Mouse (Mus musculus) left cerebral cortex, postnatal 25 days (tissue): ENCODE data around the gene Fgfr2. TPM values are rescaled to one million over a fixed set of nuclear protein-coding genes. Genes with fewer than 3 reads are reported as not detected.
A peak's percentile ranks its signal among the peaks of the same experiment; 100 is the strongest.

Source experiments
- DNase-seq, 2 experiments: peaks; one replicate each; pipeline ENCODE4 v3.0.0; 2022; ENCODE audit warnings: low spot score in 2 of 2, mixed read lengths in 1 of 2
- intact Hi-C: fragments of 180-260 bp; cut with DNase I; formaldehyde crosslinking; loops from one replicate; pipeline ENCODE4 v1.15.1; 2025
- total RNA-seq, 2 experiments: library from RNA; stranded (reverse); gene quantifications; 2 replicates each; pipeline ENCODE4 v1.2.3; 2021

Gene Fgfr2
- total RNA-seq, 2 experiments from 2014 or later = 37.1 to 42.0 TPM

DNA sequence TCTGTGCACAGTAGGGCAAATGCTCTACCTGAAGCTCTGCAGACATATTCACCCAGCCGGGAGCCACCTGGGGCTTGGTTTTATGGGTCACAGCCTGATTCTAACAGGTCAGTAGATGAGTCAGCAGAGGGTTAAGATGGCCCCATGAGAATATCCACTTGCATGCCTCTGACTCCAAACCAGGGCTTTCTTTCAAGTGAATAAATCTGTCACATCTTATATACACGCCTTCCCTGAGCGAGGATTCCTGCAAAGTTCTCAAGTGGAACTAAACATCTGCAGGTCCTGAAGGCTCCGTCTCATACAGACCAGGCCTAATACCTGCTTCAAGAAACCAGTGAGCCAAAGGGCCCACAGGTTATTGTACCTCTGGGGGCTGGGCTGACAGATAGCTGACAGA is 2872.2 kb downstream of the Fgfr2 start:
- intact Hi-C loops = no loop called here
- DNase-seq = no peak

DNA sequence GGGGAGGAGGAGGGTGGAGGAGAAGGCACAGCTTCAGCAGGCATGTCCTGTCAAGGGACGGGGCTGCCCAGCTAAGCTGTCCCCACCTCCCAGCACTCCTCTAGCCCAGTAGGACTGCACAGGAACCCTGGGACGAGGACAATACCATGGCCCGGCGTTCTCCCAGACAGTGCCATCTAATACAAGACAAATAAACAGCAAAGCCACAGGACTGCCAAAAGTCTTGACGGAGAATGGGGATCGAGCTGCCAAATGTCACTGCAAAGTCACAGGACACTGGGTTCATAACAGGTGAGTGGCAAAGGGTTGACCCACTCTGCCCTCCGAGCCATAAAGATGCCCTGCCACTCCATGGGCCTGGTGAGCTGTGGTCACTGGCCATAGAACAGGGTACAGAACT is 2874.7 kb downstream of the Fgfr2 start:
- intact Hi-C loops = no loop called here
- DNase-seq = no peak

DNA sequence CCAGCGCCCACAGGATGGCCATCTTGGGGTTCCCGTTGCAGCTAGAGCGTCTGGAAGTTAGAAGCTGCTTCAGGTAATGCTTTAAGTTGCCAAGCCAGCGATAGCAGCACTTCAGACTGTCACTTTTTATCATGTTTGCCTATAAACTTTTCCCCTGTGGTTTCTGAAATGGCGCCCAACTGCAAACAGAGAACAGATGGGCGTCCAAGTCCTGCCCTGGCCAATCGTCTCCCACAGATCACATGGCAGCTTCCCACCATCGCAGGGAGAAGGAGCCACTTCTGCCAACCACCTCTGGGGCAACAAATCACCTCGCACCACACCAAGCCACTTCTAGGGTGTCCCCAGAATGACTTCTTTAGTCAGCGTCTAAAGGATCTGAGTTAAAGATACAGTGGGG is 2875.3 kb downstream of the Fgfr2 start:
- no peak for DNase-seq
- intact Hi-C loops = no loop called here

DNA sequence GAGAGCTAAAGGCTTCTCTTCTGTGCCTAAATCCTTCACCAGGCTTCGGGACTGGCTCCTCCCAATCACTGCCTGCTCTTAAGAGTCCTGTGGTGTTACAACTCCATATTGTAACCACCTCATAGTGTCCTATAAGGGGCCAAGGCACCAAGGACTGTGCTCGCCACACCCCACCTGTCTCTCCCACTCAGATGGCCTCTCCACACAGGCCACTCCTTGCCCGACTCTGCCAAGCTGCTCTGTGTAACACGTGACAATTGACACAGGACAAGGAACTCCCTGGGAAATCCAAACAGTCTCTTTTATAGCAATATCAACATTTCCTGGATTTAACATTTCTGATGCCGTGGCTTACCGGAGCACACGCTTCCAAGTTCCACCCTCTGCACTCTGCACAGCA is 2876.7 kb downstream of the Fgfr2 start:
- intact Hi-C loops = no loop called here
- DNase-seq = no peak

DNA sequence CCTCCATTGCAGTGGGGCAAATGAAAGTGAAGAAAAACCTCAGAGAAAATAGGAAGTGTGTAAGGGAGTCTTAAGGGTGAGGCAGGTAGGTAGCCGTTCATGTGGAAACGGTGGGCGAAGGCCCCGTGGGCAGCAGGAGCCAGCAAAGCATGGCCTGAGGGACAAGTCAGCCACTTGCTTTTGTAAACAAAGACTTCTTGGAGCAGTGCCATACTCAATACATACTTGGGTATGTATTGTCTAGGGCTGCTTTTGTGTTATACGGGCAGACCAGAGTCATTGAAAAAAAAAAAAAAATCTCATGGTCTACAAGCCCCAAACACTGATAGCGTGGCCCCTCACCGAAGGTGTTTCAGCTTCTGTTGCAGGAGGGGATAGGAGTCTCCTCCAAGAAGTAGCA is 2878.6 kb downstream of the Fgfr2 start:
- intact Hi-C loops = no loop called here
- DNase-seq = no peak

DNA sequence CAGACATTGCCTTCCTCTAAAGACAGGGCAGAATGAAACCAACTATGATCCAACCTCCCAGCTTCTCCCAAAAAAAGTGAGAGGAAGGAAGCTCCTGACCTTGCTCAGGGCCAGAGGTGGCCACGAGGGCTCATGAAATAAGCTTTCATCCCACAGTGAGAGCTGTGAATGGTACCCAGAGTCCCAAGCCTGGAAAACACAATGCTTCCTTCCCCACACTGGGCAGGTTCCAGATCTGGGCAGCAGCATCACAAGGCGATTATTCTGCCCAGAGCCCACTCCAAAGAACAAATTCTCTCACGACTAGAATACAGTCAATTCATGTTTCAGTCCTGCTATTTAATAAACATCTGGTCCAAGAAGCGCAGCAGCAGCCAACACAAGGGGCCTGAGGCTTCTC is 2879.3 kb downstream of the Fgfr2 start:
- intact Hi-C loops = no loop called here
- DNase-seq = peak in 1 of 2 experiments; percentile 15

DNA sequence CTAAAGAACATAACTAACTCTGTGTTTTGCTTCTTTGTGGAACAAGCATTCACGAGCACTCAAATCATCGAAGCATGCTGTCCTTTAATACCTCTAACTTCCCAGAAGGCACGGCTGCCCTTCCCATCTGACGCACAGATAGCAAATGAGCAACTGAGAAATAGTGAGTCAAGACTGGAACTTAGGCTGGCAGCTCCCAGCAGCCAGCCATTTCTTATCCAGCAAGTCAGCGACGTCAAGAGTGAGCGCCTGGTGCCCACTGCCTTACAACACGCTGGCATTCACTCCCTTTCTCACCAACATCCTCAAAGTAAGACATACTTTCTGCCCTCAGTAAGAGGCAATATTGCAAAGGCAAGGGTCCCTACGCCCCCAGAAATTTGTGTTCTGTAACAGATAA is 2883.0 kb downstream of the Fgfr2 start:
- no peak for DNase-seq
- intact Hi-C loops = no loop called here

DNA sequence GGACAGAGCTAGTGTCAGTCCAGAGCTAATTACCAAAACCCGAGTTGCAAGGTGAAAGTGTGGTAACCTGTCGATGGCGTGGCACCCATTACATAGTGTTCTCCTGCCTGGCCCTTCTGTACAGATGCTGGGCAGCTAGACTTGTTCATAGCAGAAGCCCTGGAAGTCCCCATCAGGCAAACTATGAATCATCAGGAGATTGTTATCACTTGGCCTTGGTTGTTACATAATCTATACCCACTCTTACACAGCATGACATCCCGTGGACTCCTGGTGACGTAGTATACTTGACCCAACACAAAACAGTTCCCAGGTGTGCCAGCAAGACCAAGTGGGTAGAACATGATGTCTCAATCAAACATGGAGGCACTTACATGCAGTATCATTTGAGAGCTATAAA is 2885.9 kb downstream of the Fgfr2 start:
- intact Hi-C loops = no loop called here
- no peak for DNase-seq

DNA sequence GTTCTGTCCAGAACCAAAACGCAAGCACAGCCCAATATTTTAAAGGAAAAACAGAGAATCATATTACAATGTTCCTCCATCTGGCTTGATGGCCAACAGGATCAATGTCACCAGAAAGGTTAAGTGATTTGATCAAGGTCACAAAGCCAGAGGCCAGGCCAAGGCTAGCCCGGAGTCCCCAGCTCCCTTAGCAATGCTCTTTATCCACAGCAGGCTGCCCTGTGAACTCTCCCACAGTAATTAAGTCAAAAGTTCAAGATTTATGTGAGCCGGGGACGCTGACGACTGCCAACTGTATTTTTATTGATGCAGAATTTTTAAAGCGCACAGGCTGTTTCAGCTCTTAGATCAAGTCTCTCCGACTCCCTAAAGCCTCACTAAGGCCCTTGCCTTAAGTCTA is 2889.4 kb downstream of the Fgfr2 start:
- no peak for DNase-seq
- intact Hi-C loops = no loop called here

DNA sequence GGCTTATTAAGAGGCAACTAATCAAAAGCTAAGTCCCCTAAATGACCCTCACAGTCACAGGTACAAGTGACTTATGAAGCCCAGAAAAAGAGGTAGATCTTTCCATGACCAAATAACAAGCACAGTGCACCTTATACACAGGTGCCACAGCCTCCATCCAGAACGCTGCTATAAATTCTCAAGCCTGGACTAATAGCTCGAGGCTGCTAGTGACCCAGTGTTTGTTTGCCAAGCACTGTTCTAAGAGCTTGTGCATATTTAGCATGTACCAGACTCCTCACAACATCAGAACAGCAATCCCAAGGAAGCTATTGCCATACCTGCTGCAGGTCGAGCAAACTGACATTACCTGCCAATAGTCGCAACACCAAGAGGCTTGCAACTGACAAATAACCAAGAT is 2893.1 kb downstream of the Fgfr2 start:
- DNase-seq = no peak
- intact Hi-C loops = no loop called here

DNA sequence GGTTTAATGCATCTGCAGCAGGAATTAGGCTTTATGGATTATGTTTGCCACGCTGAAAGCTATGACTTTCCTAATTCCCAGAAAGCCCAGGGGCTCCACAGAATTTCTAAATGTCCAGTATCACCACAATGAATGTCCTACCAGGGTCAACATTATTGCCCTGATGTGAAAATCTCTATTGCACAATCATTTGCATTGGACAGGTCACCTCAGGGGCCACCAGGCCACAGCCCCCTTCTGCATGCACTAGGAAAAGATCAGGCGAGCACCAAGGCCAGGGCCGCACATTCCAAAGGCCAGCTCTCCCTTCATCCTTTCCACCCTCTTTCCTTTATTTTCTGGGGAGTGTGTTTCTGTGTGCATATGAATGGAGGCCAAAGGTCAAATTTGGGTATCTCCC is 2897.9 kb downstream of the Fgfr2 start:
- intact Hi-C loops = no loop called here
- DNase-seq = no peak

DNA sequence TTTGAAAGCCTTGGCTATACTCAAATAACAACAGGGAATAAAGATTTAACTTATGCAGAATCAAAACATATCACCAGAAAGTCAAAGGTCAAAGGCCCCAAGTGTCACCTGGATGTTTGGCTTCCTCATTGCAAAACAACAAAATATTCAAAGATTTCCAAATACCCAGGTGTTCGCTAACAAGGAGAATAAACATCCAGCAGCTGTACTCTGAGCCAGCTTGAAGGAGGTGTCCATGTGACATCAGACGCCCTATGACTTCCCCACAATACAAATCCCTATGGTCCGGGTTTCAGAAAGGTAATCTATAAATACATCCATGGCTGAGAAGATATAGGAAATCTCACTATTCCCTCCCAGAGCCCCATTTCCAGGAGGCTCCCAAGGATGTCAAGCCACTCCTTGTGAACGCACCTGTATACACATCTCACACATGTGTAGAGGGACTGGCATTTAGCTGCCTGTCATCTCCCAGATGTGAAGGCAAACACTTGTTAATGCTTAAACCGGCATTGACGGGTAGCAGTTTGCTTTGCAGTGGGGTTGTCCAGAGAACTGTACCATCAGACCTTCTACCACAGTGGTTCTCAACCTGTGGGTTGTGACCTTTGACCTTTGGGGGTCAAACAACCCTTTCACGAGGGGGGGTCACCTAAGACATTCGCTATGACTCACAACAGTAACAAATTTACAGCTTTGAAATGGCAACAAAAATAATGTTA is 2900.4 kb downstream of the Fgfr2 start:
- DNase-seq = no peak

DNA sequence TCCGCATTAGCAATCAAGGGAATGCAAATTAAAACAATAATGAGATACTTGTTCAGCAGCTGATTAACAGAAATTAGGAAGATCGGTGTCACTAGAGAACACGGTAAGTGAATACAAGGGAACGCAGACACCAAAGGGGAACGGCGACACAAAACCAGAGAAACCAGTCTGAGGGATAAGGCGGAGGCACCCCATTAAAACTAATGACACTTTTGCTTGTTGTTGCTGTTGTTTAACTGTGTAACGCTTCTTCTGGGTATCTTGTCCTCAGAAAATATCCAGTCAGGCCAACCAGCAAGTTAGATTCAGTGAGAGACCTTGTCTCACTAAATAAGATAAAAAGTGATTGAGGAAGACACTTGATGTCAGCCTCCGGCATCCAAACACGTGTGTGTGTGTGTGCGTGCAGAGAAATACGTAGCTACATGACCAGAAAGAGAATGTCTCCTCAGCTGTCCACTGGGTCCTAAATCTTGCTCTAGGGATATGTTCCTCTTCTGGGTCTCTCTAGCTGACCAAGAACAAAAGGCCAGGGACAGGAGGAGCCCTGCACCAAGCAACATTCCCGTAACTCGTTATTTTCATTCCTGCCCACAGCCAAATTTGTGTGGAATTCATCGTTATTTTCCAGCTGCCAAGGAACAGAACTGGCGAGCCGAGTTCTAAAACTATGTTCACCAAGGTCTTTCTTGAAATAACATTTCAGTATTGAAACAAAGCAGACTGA is 2901.3 kb downstream of the Fgfr2 start:
- no peak for DNase-seq
- intact Hi-C loops = no loop called here

More for the DNA sequence above, 2900.4 kb downstream of the Fgfr2 start:
- intact Hi-C loops = no loop called here

DNA sequence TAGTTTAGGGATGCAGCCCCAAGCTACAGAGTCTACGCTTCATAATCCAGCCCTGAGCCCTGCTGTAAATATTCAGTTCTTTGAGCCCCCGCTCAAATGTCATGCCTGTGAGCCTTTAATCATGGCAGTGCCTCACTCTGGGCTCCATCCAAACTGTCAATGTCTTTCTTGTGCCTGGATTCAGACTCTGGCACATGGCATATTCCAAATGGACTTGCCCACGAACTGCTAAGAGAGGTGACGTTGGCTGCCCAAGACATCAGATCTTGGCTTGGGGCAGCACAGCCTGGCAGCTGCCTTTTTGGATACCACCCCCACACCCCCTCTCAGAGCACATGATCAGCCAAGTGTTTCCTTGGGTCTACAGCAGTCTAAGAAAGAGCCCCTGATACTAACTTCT is 2902.5 kb downstream of the Fgfr2 start:
- intact Hi-C loops = no loop called here
- no peak for DNase-seq

DNA sequence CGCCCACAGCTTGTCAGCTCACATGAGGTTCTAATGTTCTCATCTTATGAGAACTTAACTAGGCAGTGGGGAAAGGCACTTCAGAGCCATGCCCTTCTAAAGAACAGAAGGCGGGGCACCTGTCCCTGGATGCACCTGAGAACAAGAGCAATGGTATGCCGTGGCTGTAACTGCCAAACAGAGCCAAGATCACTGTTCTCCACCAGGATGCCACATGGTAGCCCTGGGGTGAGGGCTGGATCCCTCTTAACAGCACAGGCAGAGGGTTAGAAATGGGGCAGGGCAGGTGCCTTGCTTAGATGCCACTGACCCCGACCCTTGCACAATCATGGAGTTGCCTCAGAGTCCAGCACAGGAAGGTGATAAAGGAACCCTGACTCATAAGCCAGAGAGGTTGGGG is 2903.3 kb downstream of the Fgfr2 start:
- DNase-seq = no peak
- intact Hi-C loops = loop anchor here (5.0 kb wide), 1 partner anchor 42 kb away; no protein-coding TSS in a partner anchor

DNA sequence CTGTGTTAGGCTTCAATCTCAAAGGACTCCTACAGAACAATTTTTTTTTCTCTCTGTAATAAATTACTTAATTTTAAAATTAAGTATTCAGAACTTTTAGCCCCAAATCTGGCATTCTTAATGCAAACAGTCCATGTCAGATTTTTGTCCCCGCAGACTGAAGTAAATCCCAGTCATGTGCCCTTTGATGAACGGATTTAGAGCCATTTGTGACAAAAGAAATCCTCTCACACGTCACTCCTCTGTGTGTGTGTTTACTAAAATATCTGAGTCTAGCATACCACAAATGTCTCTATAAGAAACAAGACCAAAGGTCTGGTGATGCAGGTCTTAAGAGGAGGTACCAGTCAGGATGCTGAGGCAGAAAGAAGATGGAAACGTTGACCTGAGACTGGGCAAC is 2906.9 kb downstream of the Fgfr2 start:
- intact Hi-C loops = loop anchor here (5.0 kb wide), 1 partner anchor 46 kb away; no protein-coding TSS in a partner anchor
- DNase-seq = no peak

DNA sequence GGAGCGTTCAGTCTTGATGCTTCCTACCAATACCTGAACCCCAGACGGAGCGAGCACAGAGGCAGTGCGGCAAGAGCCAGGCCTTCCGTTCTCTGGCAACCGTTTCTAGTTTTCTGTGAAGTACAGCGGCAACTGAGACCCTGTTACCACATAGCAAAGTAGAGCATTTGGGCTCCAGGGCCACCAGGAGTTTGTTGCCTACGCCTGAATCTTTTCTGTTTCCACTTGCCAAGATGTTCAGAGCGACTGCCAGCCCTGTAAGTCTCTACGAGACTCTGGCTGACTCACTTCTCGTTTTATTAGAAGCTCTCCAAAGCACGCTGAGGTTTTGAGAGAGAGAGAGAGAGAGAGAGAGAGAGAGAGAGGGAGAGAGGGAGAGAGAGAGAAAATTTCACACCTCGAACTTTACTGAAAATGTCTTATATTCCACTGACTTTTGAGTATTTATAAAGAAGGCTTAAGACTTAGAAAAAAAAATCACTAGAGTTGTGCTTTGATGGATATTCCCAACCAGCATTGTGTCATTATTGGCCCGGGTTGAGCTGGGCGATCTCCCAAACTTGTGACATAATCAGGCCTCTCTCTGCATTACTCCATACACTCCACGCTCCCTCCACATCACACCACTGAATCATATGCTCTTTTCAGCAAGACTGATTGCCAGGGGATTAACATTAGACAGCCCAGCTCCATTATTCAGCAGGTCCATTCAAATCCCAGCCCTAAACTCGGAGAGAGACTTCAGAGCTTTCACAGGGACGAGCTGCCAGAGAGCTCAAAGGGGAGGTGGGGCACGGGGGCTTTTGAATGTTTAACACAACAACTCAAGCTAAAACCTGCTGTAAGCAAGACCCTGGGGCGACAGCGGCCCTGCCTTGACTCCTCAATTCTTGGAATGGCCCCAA is 2907.6 kb downstream of the Fgfr2 start:
- DNase-seq = peak; percentile 42 to 79
- intact Hi-C loops = loop anchor here (5.0 kb wide), 1 partner anchor 47 kb away; no protein-coding TSS in a partner anchor

DNA sequence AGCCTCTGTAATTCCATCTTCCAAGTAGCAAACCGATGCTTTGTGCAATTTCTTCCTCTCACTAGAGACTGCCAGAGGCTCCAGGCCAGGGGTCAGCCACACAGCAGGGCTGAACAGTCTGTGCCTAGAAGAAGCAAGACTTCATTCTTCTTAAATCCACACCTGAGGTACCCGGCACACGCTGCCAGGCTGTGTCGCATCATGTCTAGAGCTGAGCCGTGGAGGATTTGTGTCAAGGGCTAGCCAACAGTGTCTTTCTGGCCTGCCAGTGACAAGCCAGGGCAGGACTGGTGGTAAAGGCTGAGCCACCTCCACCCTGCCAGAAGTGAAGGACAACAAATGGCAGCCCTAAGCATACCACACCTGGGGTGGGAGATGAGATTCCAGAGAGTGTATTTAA is 2910.0 kb downstream of the Fgfr2 start:
- DNase-seq = no peak
- intact Hi-C loops = no loop called here

DNA sequence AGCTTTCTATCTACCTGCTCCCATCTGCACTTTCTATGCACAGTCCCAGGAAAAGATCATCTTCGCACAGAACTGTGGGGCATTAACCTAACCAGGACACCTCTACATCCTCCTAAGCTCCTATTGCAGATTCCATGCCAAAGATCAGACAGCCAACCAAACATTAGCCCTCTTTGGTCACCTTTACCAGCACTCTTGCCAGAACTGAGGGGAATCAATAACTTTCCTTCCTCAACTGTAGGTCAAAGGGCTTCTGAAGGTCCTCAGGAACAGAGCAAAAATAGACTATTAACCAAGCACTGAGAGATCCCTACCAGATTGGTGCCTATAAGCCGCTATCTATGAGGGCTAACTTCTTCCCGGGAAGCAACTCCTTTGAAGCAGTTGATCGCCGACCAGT is 2911.7 kb downstream of the Fgfr2 start:
- intact Hi-C loops = no loop called here
- no peak for DNase-seq

DNA sequence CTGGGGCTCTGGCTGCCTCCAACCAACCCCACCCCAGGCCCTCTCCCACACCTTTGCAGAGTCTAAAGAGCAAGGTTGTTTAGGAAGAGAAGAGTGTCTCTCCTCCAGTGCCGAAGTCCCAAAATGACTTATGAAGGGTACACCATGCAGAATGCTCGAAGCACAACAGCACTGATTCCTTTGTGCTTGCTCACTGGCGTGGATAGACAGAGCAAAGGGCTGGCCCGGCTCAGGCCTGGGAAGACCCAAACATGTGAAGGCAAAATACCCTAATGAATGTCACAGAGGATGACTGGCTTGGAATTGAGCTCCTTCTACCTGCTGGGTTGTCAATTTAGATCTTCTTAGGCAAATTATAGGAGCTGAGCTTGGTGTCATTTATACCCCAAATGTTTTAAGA is 2914.5 kb downstream of the Fgfr2 start:
- no peak for DNase-seq
- intact Hi-C loops = no loop called here
